Mouse (Mus musculus) midbrain, postnatal 0 days (tissue): Measurements from ENCODE around the gene Nsmf. TPM values are rescaled to one million over a fixed set of nuclear protein-coding genes. Genes with fewer than 3 reads are reported as not detected.

Experiments used
- ATAC-seq: fragments of 200-750 bp; cut with Nextera tagmentation; 2 replicates; pipeline ENCODE4 v1.8.0; 2017; ENCODE audit warnings: moderate number of reproducible peaks, mild to moderate bottlenecking, moderate TSS enrichment, moderate library complexity; ENCODE audit not compliant: low FRiP score
- DNase-seq: peaks from one replicate; pipeline ENCODE4 v3.0.0-alpha.2; 2015; ENCODE audit warnings: low spot score
- H3K27ac ChIP-seq: fragments of 300-500 bp; sonication (generic); 2 replicates; pipeline ENCODE4 v1.5.1; 2014; ENCODE audit warnings: low read depth, mild to moderate bottlenecking, low read length, mixed read lengths
- H3K27me3 ChIP-seq: fragments of 300-500 bp; sonication (generic); 2 replicates; pipeline ENCODE4 v1.6.1; 2014; ENCODE audit warnings: low read length, control low read depth, mixed read lengths; ENCODE audit not compliant: insufficient read depth
- H3K36me3 ChIP-seq: fragments of 300-500 bp; sonication (generic); 2 replicates; pipeline ENCODE4 v1.6.1; 2014; ENCODE audit warnings: low read length, control low read depth, mixed read lengths; ENCODE audit not compliant: insufficient read depth
- H3K4me1 ChIP-seq: fragments of 300-500 bp; sonication (generic); 2 replicates; pipeline ENCODE4 v1.6.1; 2014; ENCODE audit warnings: mild to moderate bottlenecking, control low read depth, antibody characterized with exemption, low read length, mixed read lengths; ENCODE audit not compliant: insufficient read depth
- H3K4me2 ChIP-seq: fragments of 300-500 bp; sonication (generic); 2 replicates; pipeline ENCODE4 v1.6.1; 2014; ENCODE audit warnings: low read depth, mild to moderate bottlenecking, low read length, mixed read lengths; ENCODE audit not compliant: poor library complexity, severe bottlenecking
- H3K4me3 ChIP-seq: fragments of 300-500 bp; sonication (generic); 2 replicates; pipeline ENCODE4 v1.5.1; 2014; ENCODE audit warnings: low read depth, mild to moderate bottlenecking, low read length, moderate library complexity
- H3K9ac ChIP-seq: fragments of 300-500 bp; sonication (generic); replicated peaks from 2 replicates; pipeline ENCODE4 v1.6.1; 2014; ENCODE audit warnings: mild to moderate bottlenecking, low read length, moderate library complexity, mixed read lengths; ENCODE audit not compliant: poor library complexity, severe bottlenecking
- H3K9me3 ChIP-seq: fragments of 300-500 bp; sonication (generic); 2 replicates; pipeline ENCODE4 v1.6.1; 2016; ENCODE audit warnings: low read length, control low read depth
- CTCF ChIP-seq: IDR thresholded peaks from 2 replicates; pipeline ENCODE4 v1.5.1; 2016; ENCODE audit warnings: antibody characterized with exemption, mild to moderate bottlenecking
- WGBS: fragments of 180-500 bp; shearing (Covaris S2); extraction: QIAGEN DNeasy Blood & Tissue Kit; methylation state at CpG from one replicate; pipeline ENCODE4 v1.1.7; 2014; 5-methylcytosine and 5-hydroxymethylcytosine counted together
- polyA plus RNA-seq: library from polyadenylated mRNA; unstranded; fragments of >200 nt; fragmentation: Nextera tagmentation; extraction: Ambion mirVana; gene quantifications from 2 replicates; pipeline ENCODE4 v1.2.1, GENCODE M21; 2015
- total RNA-seq: library from RNA; depleted of rRNA; stranded (reverse); fragments of >200 nt; gene quantifications from 2 replicates; pipeline ENCODE4 v1.2.3, GENCODE M21; 2014

Gene Nsmf
- total and polyA plus RNA-seq, 2 experiments from 2014 or later: 182 to 278 TPM

DNA sequence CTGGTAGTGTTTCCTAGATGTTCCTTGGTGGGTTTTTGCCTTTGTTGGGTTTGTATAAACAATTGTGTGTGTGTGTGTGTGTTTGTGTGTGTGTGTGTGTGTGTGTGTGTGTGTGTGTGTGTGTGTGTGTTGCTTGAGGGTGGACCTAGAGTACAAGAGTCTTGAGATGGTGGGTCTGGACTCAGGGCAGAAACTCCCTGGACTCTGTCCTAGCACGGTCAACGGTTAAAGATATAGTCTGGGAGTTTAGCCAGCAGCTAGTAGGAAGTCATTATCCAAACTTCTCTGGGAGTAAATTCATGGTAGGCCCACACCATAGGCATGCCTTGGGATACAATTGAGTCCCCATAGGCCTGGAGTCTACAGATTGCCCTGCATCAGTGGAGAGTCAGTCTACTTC lies 33.7 kb downstream of the Nsmf start:
- Histone ChIP-seq H3K9ac (no peak overlapping the region), H3K4me1 (no peaks in the 10 kb centered on the region), H3K9me3 (no peaks in the 10 kb centered on the region), H3K4me3 (no peak overlapping the region), H3K4me2 (no peak overlapping the region), H3K27ac (no peak overlapping the region), H3K36me3 (no peaks in the 10 kb centered on the region), H3K27me3 (no peaks in the 10 kb centered on the region)
- TF ChIP-seq CTCF: no peak
- WGBS: 96% methylated on average over 2 of the region's 2 CpGs
- no peak for ATAC-seq
- no peak for DNase-seq

DNA sequence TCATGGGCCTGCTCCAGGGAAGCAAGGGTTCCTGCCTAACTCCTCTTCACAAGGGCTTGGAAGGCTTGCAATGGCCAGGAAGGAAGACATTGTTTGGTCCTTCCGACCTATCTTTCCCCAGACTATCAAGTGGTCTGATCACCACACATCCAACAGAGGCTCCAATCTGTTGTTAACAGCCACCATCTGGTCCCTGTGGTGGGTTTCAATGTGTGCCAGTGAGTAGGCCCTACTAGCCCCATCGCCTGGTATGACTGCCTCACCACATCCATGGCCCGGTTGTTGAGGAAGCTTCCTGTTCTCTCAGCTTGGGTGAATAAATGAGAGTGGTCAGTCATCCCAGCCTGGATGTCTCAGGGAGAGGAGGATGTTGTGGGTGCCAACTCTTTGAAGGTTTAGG lies 34.5 kb downstream of the Nsmf start:
- 90% methylated on average over 3 of the region's 3 CpGs for WGBS
- no peak for TF ChIP-seq CTCF
- DNase-seq: no peak
- Histone ChIP-seq H3K4me1 (no peaks in the 10 kb centered on the region), H3K27me3 (no peaks in the 10 kb centered on the region), H3K4me2 (no peak overlapping the region), H3K4me3 (no peak overlapping the region), H3K36me3 (no peaks in the 10 kb centered on the region), H3K9me3 (no peaks in the 10 kb centered on the region), H3K9ac (no peak overlapping the region), H3K27ac (no peak overlapping the region)
- no peak for ATAC-seq

DNA sequence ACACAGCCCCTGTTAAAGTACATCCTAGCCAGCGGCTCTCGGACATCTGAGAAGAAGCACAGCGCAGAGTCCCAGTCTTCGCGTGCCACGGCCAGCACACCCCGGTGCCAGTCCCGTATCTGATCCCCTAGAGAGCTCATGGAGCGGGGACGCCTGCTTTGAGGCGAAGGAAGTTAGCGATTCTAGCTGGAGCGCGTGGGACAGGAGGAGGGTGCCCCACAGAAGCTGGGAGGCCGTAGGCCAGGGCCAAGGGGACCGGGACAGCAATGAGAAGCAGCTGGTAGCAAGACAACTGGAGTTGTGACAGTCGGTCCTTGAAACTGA lies 40.6 kb downstream of the Nsmf start:
- Histone ChIP-seq H3K36me3 (no peaks in the 10 kb centered on the region), H3K4me3 (no peak overlapping the region), H3K27me3 (no peaks in the 10 kb centered on the region), H3K9me3 (no peaks in the 10 kb centered on the region), H3K9ac (no peak overlapping the region), H3K4me2 (no peak overlapping the region), H3K27ac (no peak overlapping the region), H3K4me1 (no peaks in the 10 kb centered on the region)
- DNase-seq (no peak), ATAC-seq (no peak)
- no peak for TF ChIP-seq CTCF
- 43% methylated on average over 17 of the region's 17 CpGs for WGBS

DNA sequence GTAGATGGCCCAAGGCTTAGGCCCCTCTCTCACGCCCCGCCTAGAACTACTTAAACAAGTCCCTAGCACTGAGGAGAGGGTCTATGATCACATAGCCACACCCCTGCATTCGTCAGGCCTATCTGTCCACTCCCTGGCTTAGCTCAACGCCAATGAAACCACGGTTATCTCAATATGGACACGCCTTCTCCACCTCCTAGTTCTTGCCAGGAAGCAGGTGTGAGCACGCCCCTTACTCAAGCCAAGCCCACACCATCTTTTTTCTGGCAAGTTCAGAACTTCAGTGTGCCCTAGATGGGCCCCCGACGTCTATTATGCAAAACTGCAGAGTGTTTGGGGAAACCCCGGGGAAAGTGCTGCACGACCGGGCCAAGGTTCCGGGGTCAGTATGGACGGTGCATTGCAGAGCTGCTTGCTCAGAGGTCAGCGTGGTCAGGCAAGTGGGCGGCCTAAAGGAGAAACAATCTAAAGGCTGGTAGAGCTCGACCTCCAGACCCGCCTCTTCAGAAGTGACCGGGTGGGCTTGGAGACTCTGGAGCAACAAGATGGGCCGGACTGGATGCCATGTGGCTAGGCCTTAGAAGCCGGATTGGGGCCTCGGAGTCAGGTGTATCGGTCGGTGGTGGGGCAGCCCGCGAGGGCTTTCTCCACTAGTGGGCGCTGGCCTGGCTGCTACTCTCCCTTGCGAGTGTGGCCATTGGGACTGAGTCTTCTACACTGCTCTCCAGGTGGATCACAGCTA lies 41.1 kb downstream of the Nsmf start, which contains the start of gene Noxa1:
Gene Noxa1 (minus strand): TSS at position 41 of the 742 bp plus-strand sequence.
- TF ChIP-seq CTCF: no peak
- Histone ChIP-seq H3K9me3 (no peaks in the 10 kb centered on the region), H3K4me1 (no peaks in the 10 kb centered on the region), H3K36me3 (no peaks in the 10 kb centered on the region), H3K9ac (no peak within 1 kb of the TSS), H3K27ac (no peak within 1 kb of the TSS), H3K27me3 (no peaks in the 10 kb centered on the region), H3K4me3 (no peak within 1 kb of the TSS), H3K4me2 (no peak within 1 kb of the TSS)
- WGBS: 55% methylated on average over 28 of the region's 28 CpGs
- no peak for DNase-seq
- no peak for ATAC-seq

DNA sequence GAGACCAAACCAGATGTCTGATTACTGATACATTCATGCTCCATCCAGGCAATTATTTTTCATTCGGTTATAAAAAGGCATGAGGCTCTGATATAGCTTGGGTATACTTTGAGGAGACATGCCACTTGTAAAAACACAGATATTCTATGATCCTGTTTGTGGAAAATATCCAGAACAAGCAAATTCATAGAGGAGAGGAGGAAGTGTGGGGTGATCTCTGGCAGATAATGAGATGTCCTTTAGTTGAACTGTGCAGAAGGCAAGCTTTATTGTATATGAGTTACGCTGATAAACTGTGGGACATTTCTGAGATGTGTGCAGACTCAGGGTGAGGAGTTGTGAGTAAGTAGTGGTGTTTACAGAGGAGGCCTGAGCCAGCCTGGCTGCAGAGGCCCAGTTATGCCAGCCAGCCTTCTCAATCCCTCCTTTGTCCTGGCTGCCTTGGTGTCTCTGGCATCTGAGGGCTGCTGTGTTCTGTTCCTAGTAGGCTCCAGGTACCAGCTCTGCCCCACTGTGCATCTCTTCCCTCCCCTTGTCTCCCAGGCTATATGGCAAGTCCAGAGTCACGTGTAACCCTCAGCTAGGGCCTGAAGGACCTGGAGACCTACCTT lies 44.0 kb downstream of the Nsmf start:
- DNase-seq: no peak
- 78% methylated on average over 3 of the region's 3 CpGs for WGBS
- TF ChIP-seq CTCF: no peak

DNA sequence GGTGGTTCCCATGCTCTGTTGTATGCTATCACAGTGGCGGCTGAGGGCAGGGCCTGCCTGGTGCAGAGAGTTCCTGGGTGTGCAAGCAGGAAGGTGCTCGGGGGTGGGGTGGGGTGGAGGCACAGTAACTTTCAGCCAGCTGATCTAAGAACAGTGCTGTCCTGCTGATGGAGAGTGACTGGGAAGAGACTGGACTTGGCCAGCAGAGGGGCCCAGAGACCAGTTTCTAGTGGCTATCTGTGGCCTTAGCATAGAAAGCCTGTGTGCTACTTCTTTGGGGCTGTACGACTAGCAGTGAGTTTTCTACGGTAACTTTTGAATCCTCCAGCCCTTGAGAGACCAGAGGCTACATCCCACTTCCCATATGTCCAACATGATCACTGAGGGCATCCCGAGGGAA lies 44.8 kb downstream of the Nsmf start:
- TF ChIP-seq CTCF: peak; percentile 73
- no peak overlapping the region for H3K27ac ChIP-seq
- 40% methylated on average over 5 of the region's 5 CpGs for WGBS
- no peak overlapping the region for H3K9ac ChIP-seq
- no peaks in the 10 kb centered on the region for H3K4me1 ChIP-seq
- H3K4me3 ChIP-seq: no peak overlapping the region
- H3K36me3 ChIP-seq: no peaks in the 10 kb centered on the region
- DNase-seq (peak; percentile 73), ATAC-seq (peak; percentile 66; the same call in 1 of the 2 replicates)
- no peaks in the 10 kb centered on the region for H3K9me3 ChIP-seq
- no peak overlapping the region for H3K4me2 ChIP-seq
- H3K27me3 ChIP-seq: no peaks in the 10 kb centered on the region

More for the DNA sequence above, 44.0 kb downstream of the Nsmf start:
- no peaks in the 10 kb centered on the region for H3K27me3 ChIP-seq
- H3K4me3 ChIP-seq: no peak overlapping the region
- H3K4me1 ChIP-seq: no peaks in the 10 kb centered on the region
- no peaks in the 10 kb centered on the region for H3K36me3 ChIP-seq
- no peaks in the 10 kb centered on the region for H3K9me3 ChIP-seq
- no peak overlapping the region for H3K27ac ChIP-seq
- ATAC-seq: no peak
- H3K9ac ChIP-seq: no peak overlapping the region
- H3K4me2 ChIP-seq: no peak overlapping the region
